Mouse (Mus musculus): ENCODE measurements around the gene Nfatc2ip.

DNA sequence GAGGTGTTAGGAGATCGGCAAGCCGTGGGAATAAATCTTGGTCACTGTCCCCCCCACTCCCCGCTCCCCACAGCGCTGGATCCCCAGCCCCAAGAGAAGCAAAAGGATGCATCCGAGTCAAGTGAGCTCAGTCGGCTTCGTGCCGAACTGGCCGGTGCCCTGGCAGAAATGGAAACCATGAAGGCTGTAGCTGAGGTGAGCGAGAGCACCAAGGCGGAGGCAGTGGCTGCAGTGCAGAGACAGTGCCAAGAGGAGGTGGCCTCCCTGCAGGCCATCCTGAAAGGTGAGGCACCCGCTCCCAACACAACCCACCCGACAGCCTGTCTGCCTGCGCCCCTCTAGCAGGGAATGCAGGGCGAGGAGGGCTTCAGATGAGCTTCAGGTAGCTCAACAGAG lies 33.0 kb upstream of the Nfatc2ip start:
- no peak for TF ChIP-seq CTCF (IDR thresholded peaks at IDR 0.05; ENCODE audit: borderline replicate concordance, extremely low read depth, insufficient read depth, insufficient read length)
- TF ChIP-seq POLR2A (IDR thresholded peaks at IDR 0.05; ENCODE audit: borderline replicate concordance, extremely low read depth, insufficient read depth, insufficient read length, poor library complexity, severe bottlenecking): no peak
